Mouse (Mus musculus): ENCODE measurements around the gene Terb2.

The Terb2 gene

DNA sequence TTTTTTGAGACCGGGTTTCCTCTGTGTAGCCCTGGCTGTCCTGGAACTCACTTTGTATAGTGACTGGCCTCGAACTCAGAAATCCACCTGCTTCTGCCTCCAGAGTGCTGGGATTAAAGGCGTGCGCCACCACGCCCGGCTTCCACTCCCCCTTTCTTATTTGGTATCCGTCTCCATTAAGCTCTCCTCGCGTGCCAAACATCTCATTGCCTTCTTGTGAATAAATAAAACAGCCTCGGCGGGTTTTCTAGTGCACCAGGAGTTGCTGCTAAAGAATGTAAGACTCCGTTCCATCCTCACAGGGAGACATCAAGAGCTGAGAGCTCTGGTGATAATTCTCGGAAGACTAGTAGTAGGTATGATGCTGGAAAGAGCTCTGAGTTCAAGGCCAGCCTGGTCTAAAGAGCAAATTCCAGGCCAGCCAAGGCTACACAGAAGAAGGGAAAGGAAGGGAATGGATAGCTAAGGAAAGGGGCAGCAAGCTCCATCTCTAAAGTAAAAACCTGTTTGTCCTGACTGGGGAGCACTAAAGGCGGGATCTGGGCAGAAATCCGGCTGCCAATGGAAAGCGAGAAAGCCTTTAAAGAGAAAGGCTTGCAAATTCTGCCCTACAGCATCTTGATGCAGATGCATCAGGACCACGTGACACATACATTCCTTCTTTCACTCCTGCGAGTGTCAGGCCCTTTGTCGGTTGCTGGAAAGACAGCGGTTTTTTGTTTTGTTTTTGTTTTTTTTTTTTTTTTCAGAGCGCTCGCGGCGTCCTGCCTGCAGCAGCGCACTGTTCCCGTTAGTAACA is 47.9 kb downstream of the Terb2 start:
- DNase-seq: peak; percentile 48

- DNase-seq: peak; percentile 79
These were observed 48.7 kb downstream of the Terb2 start, which contains the start of gene Sord for GRCm38 (mm10) chr2:122234611-122235288. TSS of gene Sord (plus strand) at chr2:122234749.

GRCm38 (mm10) chr2:122235425-122235824 is 49.4 kb downstream of the Terb2 start:
- DNase-seq: no peak

DNA sequence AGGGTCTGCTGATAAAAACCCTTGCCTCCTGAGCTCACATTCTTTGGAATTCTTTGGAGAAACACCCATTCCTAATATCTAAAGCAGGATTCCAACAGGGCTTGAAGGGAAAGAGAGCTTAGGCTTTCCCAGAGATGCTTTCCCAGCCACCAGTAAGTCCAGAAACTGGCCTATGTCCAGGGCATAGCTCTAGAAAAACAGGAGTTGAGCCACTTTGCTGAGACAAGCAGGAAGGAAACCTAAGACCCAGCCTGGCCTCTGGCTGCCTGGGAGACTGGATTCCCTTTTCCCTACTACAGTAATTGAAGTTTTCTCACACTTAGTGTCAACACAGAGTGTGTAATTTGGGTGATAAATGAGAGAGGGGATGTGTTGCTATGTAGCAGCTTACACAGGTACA is 50.2 kb downstream of the Terb2 start:
- DNase-seq: peak; percentile 37

- DNase-seq: peak; percentile 54
These were observed 51.9 kb downstream of the Terb2 start for GRCm38 (mm10) chr2:122237891-122238470.

DNA sequence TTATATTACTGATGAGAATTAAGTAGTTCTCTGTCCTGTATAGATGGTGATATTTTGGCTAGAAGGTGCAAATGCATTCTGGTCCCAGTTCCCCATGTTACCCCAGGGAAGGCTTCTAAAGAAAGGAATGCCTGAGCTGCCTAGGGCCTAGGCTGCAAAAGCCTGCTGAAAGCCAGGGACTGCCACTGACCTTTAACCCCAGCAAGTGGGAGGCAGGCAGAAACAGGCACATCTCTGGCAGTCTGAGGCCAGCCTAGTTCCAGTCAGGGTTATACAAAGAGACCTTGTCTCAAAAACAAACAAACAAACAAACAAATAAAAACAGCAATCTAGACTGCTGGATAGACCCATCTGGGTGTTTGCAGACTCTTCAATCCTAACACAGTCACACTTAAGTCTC is 54.7 kb downstream of the Terb2 start:
- DNase-seq: no peak

DNA sequence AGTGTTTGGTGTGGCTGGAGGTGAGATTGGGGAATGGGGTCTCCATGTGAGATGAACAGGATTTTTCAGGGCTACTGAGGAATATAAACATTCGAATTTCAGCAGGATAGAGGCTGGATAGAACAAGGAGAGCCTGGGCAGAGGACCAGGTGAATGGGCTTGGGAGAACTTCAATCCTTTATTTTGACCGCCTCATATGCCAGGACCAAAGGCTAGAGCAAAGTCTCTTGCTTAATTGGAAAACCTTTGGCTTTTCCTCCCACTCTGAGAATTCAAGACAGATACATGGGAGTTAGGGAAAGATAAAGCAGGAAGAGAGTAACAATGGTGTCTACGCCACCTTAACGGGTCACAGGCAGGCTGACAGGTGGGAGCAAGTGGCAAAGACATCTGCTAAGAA is 55.2 kb downstream of the Terb2 start:
- no peak for DNase-seq

- DNase-seq: peak; percentile 16
These were observed 55.9 kb downstream of the Terb2 start for GRCm38 (mm10) chr2:122241935-122242334.

GRCm38 (mm10) chr2:122243671-122244131 is 57.6 kb downstream of the Terb2 start:
- DNase-seq: peak; percentile 90

DNA sequence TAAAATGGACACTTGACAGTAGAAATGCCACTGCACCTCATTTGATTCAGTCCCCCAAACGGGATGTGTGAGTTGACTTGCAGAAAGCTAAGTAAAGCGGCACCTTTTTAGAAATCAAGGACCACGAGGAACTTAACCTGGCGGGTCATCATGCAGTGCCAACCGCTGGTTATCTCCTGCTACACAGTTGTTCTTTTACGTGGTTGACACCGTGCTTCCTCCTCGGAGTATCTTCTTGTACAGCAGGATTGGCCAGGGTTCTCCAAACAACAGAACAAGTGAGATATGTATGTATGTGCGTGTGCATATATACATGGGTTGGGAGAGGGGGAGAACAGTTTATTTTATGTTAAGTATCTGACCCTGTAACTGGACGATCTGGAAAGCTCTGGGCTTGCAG is 61.7 kb downstream of the Terb2 start:
- DNase-seq: no peak

DNA sequence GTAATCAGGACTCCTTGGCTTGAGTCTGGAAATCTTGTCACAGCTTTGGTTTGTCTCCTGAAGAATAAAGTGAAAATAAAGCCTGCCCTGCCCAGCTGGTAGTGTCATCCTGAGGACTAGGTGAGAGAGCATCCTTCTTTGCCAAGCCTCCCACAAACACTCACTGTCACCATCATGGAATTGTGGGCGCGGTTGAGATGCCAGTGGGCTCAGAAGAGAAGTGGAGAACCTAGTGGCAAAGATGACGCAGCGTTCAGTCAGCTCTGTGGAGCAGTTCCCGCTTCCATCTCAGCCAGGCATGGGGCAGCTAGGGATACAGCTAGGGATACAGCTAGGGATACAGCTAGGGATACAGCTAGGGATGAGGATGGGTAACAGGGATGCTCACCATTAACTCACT is 69.9 kb downstream of the Terb2 start:
- no peak for DNase-seq
